Mouse (Mus musculus) thymus, adult 2 months (tissue): ENCODE results near the gene Dnajb2.

Experiments used
- CTCF ChIP-seq: fragments of 200-500 bp; IDR thresholded peaks from 2 replicates; pipeline ENCODE4 v1.5.1; 2012; ENCODE audit warnings: mild to moderate bottlenecking, control low read depth, low read length, moderate library complexity, borderline replicate concordance; ENCODE audit not compliant: control insufficient read depth, poor library complexity, insufficient read depth; ENCODE audit errors: extremely low read depth
- POLR2A ChIP-seq: fragments of 200-500 bp; IDR thresholded peaks from 2 replicates; pipeline ENCODE4 v1.6.1; 2012; ENCODE audit warnings: mild to moderate bottlenecking, low read length, control low read depth, moderate library complexity; ENCODE audit not compliant: control insufficient read depth, poor library complexity, insufficient read depth; ENCODE audit errors: extremely low read depth

GRCm38 (mm10) chr1:75191258-75191621, 45.0 kb upstream of the Dnajb2 start:
- TF ChIP-seq CTCF = no peak
- TF ChIP-seq POLR2A = no peak
